Mouse (Mus musculus) left cerebral cortex, adult 8-10 months (tissue): ENCODE measurements at regions not wholly inside any gene's neighbourhood (a gene's known extent, or its start where the extent isn't known, plus 50 kb on each side); places are given as distances from the start of the nearest gene placed in this dataset.

Experiments used
- DNase-seq, 2 experiments: peaks; one replicate each; pipeline ENCODE4 v3.0.0; 2022; ENCODE audit warnings: low spot score in 2 of 2

GRCm38 (mm10) chr11:8227772-8228425 is 436.4 kb downstream of the Tns3 start:
- DNase-seq: peak in 1 of 2 experiments; percentile 7

- DNase-seq: no peak
Observed at GRCm38 (mm10) chr11:8224366-8224765, 440.0 kb downstream of the Tns3 start.

- DNase-seq: no peak
Observed at GRCm38 (mm10) chr11:8220618-8221017, 443.7 kb downstream of the Tns3 start.

GRCm38 (mm10) chr11:8219911-8220310 is 444.4 kb downstream of the Tns3 start:
- DNase-seq: no peak

GRCm38 (mm10) chr11:8215634-8216033 is 448.7 kb downstream of the Tns3 start:
- no peak for DNase-seq

GRCm38 (mm10) chr11:8214305-8214903 is 449.9 kb downstream of the Tns3 start:
- no peak for DNase-seq

GRCm38 (mm10) chr11:8213130-8213529 is 451.2 kb downstream of the Tns3 start:
- no peak for DNase-seq

GRCm38 (mm10) chr11:8212714-8213113 is 451.6 kb downstream of the Tns3 start:
- no peak for DNase-seq

- DNase-seq: no peak
Observed at GRCm38 (mm10) chr11:8209041-8209440, 455.3 kb downstream of the Tns3 start.

GRCm38 (mm10) chr11:8199293-8199692 is 465.0 kb downstream of the Tns3 start:
- no peak for DNase-seq
